Mouse (Mus musculus) spleen, embryonic (tissue): ENCODE data around the gene Sp100.
"Not testable (repeated sequence)": the region's sequence is repeated elsewhere in the genome, so short reads cannot be mapped to it uniquely, and the experiment has no call there.

Experiments
- CTCF ChIA-PET: fragments of 350-600 bp; sonication (Branson Sonifier 250); formaldehyde crosslinking; loops from one replicate; lab custom pipeline; 2022; lab: Charles Lee

The Sp100 gene

DNA sequence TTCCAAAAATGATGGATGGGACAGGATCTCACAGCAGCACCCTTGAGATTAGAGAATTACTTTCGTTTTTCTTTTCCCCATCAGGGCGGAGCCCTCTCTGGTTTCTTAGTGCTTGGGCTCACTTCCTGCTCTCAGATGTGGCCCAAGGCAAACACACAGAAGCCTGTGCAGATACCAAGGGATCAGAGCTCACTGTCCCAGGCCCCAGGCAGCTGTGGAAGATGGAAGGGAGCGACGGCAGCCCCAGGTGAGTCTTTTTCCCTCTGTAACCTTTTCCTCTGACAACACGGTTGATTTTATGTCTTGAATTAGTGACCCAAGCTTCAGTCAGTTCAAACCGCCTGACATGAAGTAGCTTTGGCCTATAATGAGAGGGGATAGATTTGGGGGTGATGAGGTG is at the start of gene Sp100:
Gene Sp100, plus strand, starts transcription at position 108 of the 400 bp plus-strand sequence.
- CTCF ChIA-PET: interaction anchor here (0.6 kb wide), 2 partner anchors 26 to 38 kb away, joined by 7 to 20 read pairs; no protein-coding TSS in a partner anchor

DNA sequence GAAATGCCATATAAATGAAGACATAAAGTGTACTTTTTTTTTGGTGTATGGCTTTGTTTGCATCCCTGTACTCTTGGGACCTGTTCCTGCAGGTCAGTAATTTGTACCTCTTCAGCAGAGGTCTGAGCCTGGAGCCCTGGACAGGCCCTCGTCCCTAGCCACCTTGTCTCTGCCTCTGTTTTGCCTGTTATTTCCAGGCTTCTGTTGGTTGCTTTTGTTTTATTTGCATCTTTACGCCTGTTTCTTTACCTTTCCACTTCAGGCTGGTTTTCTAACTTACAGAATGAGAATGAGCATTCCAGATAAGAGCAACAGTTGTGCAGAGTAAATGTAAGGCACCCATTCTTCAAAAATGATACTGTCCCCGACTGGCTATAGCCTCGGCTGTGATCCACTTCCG is 49.7 kb upstream of the Sp100 start, which contains the start of gene Sp140:
Gene Sp140, plus strand, starts transcription at position 301 of the 400 bp plus-strand sequence.
- CTCF ChIA-PET: interaction anchor here (0.7 kb wide), 1 partner anchor 101 kb away, joined by 4 read pairs; no protein-coding TSS in a partner anchor

DNA sequence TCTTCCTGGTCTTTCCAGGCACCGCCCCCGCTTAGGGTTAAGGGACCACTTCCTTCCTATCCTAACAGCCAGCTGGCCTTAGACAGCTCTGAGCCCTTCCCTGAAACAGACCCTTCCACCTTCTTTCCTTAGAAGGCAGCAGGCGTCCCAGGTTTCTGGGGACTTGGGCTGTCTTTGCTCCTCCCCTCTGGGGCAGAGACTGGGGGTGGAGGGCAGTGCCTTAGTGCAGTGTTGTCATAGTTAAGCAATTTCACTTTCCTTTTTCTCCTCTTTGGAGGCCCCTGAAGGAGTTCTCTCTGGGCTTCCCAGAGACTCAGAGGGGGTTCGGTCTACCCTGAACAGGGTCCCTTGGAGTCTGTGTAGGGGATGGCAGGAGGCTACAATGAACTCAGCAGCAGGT is 49.0 kb upstream of the Sp100 start:
- CTCF ChIA-PET: not testable (repeated sequence)

DNA sequence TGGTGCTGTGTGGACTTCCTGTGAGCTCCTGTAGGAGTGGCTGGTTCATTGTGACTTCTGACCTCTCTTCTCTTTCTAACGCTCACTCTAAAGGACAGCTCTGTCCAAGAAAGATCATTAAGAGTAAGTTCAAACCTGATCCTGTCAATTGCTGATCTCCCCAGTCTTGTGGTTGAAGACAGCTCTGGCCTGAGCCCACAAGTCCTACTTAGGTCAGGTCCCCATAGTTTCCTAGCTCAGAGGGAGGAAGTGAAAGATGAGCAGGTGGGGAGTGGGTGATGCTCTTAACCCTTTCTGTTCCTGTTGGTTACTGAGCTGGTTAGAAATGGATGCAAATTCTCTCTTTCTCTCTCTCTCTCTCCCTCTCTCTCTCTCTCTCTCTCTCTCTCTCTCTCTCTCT is 45.4 kb upstream of the Sp100 start:
- CTCF ChIA-PET: interaction anchor here (0.7 kb wide), 1 partner anchor 189 kb away, joined by 3 read pairs; no protein-coding TSS in a partner anchor

DNA sequence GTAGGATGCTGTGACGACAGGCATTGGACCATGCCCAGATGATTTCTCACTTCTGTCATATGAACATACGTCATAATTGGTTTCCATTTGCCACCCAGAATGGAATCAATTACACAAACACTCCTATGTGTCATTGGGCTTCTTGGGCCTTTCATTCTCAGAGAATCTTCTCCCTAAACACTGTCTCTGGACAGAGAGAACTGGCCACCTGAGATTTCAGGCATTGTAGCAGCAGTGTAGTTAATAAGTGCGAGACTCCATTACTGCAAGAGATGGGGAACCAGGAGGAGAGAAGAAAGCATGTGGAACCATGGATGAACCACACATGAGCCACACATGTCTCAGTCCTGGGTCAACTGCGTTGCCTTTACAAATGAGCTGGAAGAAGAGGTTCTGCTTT is 41.4 kb upstream of the Sp100 start:
- CTCF ChIA-PET: not testable (repeated sequence)

DNA sequence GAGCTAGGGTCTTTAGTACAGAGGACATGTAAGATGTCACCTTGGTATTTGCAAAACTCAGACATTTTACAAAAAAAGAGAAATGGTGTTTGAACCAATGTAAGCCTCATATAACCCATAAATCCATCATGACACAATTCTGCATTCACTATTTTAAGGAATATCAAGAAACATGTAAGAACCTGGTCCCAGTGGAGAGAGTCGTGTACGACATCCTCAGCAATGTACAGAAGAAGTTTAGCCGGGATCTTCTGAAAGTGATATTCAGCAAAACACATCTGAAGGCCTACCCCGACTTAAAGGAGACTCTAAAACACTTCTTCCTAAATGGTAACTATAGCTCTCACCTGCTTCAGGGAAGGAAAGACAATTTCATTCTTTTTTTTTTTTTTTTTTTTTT is 39.2 kb upstream of the Sp100 start:
- CTCF ChIA-PET: not testable (repeated sequence)

DNA sequence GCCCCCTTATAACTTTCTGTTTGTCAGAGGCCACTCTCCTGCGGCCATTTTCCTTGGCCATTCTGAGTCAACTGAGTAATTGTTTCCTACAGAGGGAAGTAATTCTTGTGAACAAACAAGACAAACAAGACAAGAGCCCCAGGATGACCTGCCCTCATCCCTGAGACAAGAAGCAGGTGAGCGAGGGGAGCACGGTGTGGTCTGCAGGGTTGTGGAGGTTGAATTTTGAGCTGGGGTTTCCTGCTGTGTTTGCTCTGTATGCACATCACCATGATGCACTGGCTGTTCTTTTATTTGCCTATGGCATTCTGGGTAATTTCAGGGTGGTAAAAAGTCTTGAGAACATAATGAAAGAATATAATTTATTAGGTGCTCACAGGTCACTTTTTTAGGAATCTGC is 34.7 kb upstream of the Sp100 start:
- CTCF ChIA-PET: not testable (repeated sequence)

DNA sequence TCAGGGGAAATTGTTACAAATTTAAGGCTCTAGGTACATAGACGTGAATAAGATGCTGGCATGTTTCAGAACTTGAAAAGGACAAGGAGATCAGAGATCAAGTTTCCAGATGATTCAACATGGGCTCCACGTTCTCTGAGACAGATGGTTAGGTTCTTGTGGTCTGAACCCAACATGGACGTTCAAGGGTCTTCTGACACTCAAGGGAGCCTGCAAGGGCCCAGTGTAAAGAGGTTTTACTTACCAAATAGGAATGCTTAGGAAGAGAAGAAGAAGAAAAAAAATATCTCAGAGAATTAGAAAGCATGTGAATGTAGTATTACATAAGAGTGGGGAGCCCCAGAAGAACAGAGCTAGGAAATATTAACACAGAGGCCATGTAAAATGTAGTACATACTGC is 34.0 kb upstream of the Sp100 start:
- CTCF ChIA-PET: not testable (repeated sequence)

DNA sequence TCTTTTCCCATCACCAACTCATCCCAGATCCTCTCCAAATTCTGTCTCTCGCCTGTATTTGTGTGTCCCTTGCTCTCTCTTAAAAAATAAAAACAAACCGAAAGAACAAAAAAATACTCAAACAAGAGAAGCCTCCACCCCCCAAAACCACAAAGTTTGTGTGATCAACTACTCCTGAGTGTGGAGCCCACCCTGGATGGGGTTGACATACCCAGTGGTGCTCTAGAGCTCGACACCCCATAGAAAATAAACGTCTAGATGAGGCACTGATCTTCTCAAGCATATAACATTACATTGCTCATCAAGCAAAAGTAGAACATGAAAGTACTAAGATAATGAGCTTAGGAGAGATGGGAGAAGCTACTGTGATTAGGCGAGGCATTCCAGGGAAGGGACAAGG is 32.6 kb upstream of the Sp100 start:
- CTCF ChIA-PET: not testable (repeated sequence)

DNA sequence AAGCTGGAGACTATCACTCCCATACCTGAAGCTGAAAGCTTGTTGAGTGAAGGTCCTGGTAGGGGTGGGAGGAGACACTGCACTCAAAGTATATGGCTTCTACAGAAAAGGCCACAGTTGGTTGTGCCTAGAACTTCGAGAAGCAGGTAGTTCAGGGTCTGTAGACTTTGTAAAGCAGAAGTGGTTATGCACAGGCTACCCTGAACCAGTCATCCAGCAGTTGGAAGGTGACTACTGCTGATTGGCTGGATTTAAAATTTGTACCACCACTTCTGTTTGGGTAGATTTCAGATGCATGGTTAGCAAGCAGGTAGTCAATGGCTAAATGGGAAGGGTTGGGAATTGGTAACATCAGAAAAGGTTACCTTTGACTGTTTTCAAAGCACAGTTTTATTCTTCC is 31.1 kb upstream of the Sp100 start:
- CTCF ChIA-PET: not testable (repeated sequence)

DNA sequence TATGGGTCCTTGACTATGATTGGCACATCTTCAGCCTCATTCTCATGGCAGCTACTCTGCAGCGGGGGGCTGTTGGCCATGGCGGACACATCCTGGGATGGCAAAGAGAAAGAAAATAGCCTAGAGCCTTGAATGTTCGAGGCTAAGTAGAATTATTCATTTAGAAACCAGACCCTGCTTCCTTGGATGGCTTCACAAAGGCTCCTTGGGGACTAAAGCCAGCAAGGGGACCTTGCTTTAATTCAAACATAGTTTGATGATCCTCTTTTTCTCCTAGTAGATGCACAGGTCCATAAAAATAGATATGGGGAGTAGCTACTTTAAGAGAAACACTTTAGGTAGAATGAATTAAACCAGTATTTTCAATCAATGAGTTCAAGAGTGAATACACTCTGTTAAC is 12.9 kb upstream of the Sp100 start:
- CTCF ChIA-PET: not testable (repeated sequence)

DNA sequence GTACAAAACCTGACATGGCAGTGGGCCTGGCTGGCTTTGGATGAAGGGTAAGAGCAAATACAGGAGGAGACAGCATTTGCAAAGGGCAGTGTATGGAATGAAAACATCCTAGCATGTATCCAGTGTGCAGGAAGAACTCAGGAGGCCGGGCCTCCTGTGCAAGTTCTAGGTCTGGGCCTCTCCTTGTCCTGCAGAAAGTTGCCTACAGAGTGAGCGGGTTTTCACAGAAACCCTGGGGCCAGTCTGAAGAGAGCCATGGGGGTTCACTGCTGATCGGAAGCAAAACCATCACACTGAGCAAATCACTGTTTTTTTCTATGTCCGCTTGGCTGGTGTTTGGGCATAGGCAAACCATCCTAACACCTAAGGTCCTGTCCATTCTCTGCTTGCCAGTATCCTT is 11.6 kb upstream of the Sp100 start:
- CTCF ChIA-PET: not testable (repeated sequence)

DNA sequence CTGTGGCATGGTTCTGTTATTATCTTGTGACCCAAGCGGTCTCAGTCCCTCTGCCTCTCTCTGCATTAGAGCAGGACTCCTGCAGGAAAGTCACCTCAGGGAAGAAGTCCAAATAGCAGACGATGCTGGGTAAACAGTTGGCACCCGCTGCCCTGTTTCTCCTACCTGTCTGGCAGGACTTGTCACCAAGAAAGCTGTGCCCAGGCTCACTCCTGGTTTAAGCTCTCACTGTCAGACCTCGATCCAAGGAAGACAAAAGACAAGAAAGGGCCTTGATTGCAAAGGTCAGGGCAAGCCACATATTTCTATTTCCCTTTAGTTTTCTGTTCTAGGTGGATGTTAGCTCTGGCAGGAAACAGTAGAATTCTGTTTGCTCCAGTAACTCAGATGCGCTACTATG is 736 bp downstream of the Sp100 start:
- CTCF ChIA-PET: not testable (repeated sequence)

DNA sequence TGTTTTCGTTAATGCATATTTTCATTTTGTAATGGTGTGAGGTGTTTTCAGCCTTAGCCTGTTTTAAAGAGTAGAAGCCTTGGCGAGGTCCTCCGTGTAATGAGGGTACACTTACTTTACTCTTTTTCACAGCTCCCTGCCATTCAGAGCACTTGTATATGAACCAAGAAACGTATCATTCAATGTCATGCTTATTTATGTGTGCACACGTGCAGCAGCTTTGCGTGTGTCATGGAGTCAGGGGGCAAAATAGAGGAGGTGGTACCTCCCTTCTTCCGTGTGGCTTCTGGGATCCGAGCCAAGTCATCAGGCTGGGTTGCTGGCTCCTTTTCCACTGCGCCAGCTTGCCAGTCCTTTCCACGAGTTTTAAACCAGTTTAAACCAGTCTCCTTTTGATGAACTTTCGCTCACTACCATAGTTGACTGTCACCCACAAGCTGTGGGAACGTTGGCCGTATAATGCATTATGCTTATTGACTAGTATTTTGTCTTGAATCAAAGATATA is 2.0 kb downstream of the Sp100 start:
- CTCF ChIA-PET: interaction anchor here (0.7 kb wide), 1 partner anchor 26 kb away, joined by 4 read pairs; no protein-coding TSS in a partner anchor

DNA sequence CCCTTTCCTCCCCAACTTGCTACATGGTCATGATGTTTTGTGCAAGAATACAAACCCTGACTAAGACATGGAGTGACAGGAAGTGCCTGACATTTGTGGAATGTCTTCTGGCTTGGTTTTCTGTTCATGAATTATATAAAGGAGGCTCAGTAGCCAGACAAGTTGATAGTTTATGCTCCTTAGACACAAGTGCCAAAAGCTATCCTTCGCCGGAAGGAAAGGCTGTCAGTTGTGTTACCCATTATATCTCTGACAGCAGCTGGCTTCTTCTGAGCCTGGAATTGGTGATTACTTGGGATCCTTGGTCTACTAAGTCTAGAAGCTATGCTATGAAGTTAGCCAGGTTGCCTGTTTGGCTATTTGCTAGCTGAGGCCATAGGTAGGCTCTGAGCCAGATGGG is 7.4 kb downstream of the Sp100 start:
- CTCF ChIA-PET: not testable (repeated sequence)

DNA sequence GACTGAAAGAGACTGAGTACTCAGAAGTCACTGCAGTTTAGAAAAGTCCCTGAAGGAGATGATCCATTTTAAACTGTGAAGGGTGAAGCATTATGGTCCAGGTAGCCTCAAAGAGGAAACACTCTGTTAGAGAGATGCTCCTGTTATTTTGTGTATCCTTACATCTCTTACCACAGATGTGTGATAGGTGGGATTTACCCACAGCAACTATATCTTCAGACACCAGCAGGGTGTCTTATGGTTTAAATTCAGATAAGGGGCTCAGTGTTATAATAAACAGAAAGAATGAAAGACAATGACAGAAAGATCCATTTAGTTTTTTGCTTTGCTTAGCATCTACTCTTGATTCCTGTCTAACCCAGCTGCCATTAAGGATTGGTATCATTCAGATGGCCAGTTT is 14.5 kb downstream of the Sp100 start:
- CTCF ChIA-PET: interaction anchor here (0.6 kb wide), 1 partner anchor 131 kb away, joined by 3 read pairs; no protein-coding TSS in a partner anchor

DNA sequence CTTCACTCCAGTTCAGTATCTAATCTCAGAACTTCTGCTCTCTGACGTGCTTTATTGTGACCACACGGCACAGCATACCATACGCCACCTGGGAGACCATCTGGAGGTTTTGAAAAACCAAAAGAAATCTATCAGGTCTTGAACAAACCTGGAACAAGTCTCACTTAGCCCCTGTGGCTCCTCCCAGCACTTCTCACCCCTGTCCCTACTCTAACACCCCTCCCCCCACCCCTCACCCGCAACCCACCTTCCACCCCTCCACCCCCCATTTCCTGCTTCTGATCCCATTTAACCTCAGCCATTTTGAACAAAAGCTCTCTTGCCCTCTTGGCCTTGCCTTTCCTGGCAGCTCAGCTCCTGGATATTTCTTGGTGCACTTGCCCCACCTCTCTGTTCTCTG is 30.4 kb downstream of the Sp100 start:
- CTCF ChIA-PET: no interaction called here

DNA sequence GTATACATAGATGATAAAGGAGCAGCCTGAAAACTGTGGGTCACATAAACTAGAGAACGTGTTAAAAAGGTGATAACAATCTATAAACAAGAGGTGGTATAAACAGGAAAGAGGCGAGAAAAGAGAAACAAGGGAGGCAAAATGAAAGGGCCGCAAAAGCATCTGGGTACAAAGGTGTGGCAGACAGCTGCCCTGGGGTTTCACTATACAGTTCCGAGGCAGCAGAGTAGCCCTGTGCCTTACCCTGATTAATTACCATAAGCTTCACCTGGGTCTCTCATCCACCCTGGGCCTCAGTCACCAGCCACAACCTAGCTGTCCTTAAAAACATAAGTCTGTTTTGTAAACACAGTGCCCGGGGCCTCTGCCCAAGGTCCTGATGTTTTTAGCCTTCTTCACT is 36.9 kb downstream of the Sp100 start:
- CTCF ChIA-PET: interaction anchor here (1.1 to 1.3 kb wide), 2 partner anchors 13 to 15 kb away, joined by 3 to 4 read pairs; no protein-coding TSS in a partner anchor

DNA sequence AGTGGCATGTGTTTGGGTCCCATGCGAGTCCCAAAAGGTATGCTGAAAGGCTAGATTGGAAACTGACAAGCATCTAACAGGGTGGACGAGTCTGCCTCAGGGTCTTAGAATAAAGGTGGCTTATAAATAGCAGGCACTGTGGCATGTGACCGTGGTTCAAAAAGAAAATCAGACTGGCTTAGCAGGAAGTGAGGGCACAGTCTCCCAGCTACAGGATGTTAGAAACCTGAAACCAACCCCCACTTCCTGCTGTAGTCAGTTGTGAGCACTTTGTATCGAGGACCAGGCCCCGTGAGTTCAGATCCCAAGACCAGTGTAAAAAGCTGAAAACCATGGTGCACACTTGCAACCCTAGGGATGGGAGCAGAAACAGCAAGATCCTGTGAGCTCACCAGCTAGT is 37.6 kb downstream of the Sp100 start:
- CTCF ChIA-PET: no interaction called here

DNA sequence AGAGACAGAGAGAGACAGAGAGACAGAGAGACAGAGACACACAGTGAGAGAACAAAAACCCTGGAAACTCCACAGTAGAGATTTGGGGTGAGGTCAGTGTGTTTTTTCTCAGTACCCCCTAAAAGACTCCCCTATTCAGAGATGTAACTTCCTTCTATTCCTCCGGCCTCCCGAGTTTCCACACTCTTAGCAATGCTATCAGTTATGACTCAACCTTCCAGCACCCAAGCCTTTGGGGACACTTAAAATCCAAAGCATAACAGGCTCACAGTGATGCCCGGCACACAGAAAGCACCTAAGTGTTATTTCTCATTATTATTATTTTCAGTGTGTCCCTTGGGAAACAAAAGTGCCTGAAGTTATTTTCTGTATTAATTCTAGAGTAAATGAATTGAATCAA is 40.8 kb downstream of the Sp100 start:
- CTCF ChIA-PET: no interaction called here

DNA sequence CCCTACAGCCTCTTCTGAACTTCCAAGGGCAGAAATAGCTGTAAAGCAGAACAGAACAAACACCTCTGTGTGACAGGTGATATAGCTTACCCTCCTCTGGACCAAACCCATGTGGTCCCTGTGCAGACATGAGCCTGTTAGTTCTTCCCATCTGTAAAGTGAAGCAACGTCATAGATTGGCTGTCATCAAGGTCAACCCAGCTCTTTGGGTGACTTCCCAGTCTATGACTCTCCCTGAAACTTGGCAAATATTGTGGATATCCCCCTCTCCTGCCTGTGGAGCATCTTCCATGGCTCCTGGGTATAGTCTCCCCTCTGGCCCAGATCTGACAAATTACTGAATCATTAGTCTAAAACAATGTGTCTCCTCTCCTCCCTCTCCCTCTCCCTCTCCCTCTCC is 42.5 kb downstream of the Sp100 start:
- CTCF ChIA-PET: no interaction called here

DNA sequence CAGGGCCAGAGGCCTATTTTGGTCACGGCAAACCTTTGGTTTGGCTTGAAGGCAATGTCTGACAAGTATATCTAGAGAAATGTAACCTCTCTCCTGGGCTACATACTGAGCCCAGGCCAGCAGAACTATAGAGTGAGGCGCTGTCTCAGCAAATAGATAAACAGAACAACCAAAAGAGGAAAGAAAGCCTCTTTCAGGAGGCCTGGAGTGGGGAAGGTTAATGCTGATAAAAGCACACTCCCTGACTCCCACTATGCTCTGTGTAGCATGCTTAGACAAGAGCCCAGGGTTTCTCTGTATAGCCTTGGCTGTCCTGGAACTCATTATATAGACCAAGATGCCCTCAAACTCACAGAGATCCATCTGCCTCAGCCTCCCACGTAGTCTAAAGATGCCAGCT is 43.5 kb downstream of the Sp100 start:
- CTCF ChIA-PET: no interaction called here

DNA sequence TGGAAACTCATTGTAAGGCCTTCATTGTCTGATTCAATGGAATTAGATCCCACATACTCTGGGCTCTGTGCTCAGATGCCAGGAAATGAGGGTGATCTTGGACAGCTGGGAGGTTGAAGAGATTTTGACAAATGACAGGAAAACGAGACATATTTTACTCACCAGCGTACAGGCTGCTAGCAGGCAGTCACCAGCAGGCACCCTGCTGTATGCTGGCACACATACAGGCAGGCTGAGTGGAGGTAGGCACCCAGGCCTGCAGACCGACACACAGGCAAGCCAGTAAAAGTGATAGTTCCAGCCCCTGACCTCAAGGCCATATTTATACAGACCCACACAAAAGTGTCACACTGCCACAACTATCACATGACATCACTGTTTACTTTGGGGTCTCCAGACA is 45.9 kb downstream of the Sp100 start:
- CTCF ChIA-PET: no interaction called here
